Mouse (Mus musculus): ENCODE measurements around the gene Ano6.

DNA sequence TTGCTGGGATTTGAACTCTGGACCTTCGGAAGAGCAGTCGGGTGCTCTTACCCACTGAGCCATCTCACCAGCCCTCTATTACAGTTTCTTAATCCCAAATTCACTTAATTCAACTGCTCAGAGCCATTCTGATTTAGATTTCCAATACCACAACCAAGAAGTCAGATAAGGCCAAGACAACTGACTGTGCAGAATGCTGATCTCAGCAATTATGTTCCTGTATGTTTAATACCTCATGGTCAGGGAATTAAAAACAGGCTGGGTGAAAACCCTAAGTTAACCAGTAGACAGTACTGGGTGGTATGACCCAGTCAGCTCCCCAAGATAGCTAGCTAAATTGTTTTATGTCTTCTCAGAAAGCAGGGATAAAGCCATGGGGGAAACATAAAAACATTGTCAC is 176.3 kb downstream of the Ano6 start:
- TF ChIP-seq POLR2A (IDR thresholded peaks at IDR 0.05; ENCODE audit: borderline replicate concordance, control insufficient read depth, low read depth, low read length) (no peak), CTCF (IDR thresholded peaks at IDR 0.05; ENCODE audit: control insufficient read depth, insufficient read depth, low read length) (no peak)

Data from bone marrow, adult 2 months (tissue).